Mouse (Mus musculus): ENCODE measurements around the gene Sec31a.

GRCm38 (mm10) chr5:100341042-100341441, 75.0 kb downstream of the Sec31a start:
- no peak for TF ChIP-seq CTCF (IDR thresholded peaks at IDR 0.05; ENCODE audit: control insufficient read depth, insufficient read depth, low read length)
- TF ChIP-seq POLR2A (IDR thresholded peaks at IDR 0.05; ENCODE audit: borderline replicate concordance, control insufficient read depth, low read depth, low read length), result no peak
